Mouse (Mus musculus): ENCODE results near the gene Neurod1.

The Neurod1 gene

DNA sequence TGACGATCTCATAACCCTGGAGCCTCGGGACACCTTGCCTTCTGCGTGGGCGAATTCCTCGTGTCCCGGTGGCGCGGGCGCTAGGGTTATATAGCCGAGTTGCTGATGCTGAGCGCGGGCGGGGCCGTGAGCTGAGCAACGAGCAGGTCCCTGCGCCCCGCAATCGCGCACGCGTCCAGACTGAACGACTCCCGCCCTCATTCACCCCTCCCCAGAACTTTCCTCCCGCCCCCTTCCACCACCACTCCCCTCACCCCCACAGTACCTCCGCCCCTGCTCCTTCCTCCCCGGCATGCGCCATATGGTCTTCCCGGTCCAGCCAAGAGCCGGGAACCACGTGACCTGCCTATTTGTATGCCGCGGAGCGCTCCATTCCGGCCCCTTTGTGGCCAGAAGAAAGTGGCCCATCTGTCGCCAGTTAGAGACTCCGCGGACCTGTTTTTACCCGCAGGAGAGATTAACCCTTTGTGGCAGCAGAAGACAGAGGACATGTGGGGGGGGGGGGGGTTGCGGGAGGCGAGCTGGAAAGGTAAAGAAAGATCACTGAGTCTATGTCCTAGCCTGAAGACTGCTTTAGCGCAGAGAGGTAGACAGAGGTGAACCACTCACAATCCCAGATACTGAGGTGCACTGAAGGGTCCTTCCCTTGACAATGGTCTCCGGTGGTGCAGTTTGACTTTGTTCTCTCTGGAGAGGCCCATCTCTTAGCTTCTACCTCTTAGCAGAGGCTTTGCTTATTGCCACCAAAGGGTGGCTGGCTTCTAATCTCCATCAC is at the start of gene Neurod1, which contains the start of gene Cerkl:
Gene Neurod1, minus strand, starts transcription at position 177 of the 775 bp plus-strand sequence.
Gene Cerkl, minus strand, starts transcription at position 211 of the 775 bp plus-strand sequence.
- in situ Hi-C loops (cut with MboI, MseI), result no loop called here

DNA sequence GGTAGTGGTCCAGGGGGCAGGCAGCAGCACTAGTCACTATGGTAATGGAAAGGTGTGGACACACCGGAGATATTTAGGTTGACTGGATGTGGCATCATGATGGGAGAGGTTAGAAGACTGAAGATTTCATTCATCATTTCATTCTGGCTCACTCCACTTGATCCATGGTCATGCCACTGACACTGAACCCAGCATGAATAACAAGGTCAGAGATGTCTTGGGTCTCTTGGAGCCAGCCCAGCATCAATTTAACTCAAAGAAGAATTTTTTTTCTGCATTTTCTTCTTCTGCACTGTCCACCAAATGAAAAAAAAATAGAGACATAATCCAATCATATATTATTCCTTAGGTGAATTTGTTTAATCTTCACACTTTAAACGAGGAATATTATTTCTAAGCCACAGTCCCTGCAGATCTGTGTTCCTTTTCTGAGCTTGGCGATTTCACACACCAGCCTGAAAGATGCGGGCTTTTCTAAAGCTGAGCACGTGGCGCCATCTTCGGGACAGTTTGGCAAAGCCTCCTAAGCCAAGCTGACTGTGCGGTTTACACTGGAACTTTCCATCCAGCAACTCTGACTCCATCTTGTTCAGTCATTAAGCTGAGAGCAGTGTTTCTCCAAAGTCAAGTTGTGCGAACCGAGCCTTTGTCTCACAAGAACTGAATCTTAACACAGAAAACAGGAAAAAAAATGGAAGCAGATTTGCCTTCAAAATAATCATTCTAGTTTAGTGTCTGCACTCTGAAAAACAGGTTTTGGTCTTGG is 42.6 kb upstream of the Neurod1 start:
- in situ Hi-C loops (cut with MboI, MseI), result loop anchor here (5.0 to 25.0 kb wide), 6 partner anchors 127 to 1554 kb away; partner anchors contain the start of gene Cwc22 (in 1 of the 2)

DNA sequence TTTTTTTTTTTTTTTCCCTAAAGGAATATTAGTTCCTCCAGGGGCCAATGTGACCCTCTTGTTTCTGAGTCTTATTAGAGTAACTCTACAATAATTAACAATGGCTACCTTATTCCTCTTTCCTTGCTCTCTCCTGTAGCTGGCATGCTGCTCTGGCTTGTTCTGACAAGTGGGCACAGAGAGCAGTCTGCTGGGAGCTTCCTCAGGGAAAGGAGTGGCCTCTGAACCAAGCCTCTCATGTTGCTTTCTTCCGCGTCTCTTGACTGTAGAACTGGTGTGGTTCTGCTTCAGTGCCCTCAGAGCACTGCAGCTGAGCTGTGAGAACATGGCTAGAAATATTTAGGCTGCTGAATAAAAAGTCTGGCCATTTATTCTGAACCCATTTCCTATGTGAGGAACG is 28.6 kb upstream of the Neurod1 start:
- in situ Hi-C loops (cut with MboI, MseI), result loop anchor here in 1 of 2 experiments (25.0 kb wide), 1 partner anchor 1448 kb away; no protein-coding TSS in a partner anchor

DNA sequence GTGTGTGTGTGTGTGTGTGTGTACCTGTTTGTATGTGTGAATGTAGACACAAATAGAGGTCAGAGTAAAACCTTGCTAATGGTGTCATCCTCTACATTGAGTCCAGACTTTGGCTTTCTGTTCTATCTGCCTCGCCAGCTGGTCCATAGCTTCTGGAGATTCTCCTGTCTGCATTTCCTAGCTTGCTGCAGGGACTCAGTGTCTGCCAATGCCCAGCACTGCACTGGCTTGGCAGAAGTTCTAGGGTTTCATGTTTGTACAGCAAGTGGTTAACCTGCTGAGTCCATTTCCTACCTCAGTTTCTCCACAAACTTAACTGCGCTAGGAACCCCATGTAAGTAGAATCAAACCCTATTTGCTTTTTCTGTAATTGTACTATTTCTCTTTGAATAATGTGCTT is 26.0 kb upstream of the Neurod1 start:
- in situ Hi-C loops (cut with MboI, MseI), result loop anchor here in 1 of 2 experiments (25.0 kb wide), 1 partner anchor 1445 kb away; no protein-coding TSS in a partner anchor

- in situ Hi-C loops (cut with MboI, MseI), result no loop called here
These were observed 5.9 kb upstream of the Neurod1 start for GRCm38 (mm10) chr2:79462411-79462810.

GRCm38 (mm10) chr2:79461861-79462260 is 5.3 kb upstream of the Neurod1 start:
- in situ Hi-C loops (cut with MboI, MseI), result no loop called here

DNA sequence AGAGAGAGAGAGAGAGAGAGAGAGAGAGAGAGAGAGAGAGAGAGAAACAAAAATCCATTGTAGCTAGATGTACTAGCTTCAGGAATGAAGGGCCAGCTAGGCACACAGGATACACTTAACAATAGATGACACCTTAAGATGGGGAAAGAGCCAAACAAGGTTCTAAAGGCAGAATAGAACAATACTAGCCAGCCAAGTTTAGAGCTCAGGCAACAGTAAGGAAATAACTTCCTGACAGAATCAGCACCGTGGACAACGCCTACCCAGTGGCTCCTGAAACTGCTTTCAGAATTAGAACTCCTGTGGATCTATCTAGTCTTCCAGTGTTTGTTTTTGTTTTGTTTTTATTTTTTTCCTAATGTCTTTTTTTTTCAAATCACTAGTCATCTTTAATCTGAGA is 4.0 kb upstream of the Neurod1 start:
- in situ Hi-C loops (cut with MboI, MseI), result no loop called here

DNA sequence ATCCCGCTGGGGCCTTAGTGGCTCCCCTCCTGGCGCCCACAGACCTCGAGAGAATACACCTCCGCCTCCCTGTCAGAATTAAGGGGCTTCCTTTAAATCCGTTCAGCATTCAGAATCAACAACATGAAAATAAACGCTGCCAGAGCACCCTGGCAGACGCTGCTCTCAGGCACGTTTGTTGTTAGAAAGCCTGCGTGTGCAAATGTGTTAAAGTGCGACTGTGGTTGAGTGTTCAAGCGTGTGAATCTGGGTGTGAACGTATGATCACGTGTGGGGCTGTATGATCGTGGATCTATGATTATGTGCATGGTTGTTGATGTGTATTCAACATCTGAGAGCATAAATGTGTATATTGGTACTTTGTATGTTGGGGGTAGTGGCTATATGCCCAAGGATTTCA is 3.6 kb upstream of the Neurod1 start:
- in situ Hi-C loops (cut with MboI, MseI), result no loop called here

GRCm38 (mm10) chr2:79459061-79460045 is 2.8 kb upstream of the Neurod1 start:
- in situ Hi-C loops (cut with MboI, MseI), result no loop called here

DNA sequence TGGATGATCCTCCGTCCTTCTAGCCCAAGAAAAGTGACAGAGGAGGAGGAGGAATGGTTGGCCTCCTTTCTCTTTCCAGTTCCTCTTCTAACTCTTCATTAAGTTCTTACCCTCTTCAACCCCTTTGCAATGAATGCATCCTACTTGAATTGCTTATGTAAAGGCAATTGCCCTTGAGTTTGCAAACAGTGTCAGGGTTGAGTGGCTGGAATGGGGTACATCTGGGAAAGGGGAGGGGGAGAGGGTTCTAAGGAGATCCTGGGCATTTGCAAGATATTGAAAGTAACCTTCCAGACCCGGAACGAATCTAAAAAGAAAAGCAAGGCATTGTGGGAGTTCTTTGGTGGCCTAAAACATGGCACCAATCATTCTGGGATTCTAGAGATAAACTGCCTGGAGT is 1.4 kb upstream of the Neurod1 start:
- in situ Hi-C loops (cut with MboI, MseI), result no loop called here

GRCm38 (mm10) chr2:79457434-79457833 is 883 bp upstream of the Neurod1 start:
- in situ Hi-C loops (cut with MboI, MseI), result no loop called here

- in situ Hi-C loops (cut with MboI, MseI), result no loop called here
These were observed 905 bp downstream of the Neurod1 start for GRCm38 (mm10) chr2:79455646-79456045.

DNA sequence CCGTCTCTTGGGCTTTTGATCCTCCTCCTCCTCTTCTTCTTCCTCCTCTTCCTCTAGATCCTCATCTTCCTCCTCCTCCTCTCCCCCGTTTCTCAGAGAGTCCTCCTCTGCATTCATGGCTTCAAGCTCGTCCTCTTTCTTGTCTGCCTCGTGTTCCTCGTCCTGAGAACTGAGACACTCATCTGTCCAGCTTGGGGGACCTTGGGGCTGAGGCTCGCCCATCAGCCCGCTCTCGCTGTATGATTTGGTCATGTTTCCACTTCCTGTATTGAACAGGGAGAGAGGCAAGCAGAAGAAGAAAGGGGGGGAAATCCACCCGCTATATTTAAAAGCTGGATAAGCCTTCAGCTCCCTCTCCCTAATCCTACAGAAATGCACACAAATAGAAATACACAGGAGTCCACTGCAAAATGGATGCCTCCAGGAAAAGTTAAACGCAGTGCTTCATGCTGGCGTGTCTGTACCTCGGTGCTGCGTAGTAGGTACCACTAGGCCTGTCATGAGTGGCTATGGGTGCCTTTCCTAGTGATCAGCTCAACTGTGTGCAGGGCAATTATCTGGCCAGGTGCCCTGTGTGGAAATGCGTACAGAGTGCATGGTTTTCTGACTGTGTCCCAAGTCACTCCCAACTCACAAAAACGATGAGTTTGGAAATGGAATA is 1.6 kb downstream of the Neurod1 start:
- in situ Hi-C loops (cut with MboI, MseI), result no loop called here

- in situ Hi-C loops (cut with MboI, MseI), result no loop called here
These were observed 2.4 kb downstream of the Neurod1 start for GRCm38 (mm10) chr2:79453901-79454781.

- in situ Hi-C loops (cut with MboI, MseI), result no loop called here
These were observed 5.1 kb downstream of the Neurod1 start for GRCm38 (mm10) chr2:79451438-79451837.

DNA sequence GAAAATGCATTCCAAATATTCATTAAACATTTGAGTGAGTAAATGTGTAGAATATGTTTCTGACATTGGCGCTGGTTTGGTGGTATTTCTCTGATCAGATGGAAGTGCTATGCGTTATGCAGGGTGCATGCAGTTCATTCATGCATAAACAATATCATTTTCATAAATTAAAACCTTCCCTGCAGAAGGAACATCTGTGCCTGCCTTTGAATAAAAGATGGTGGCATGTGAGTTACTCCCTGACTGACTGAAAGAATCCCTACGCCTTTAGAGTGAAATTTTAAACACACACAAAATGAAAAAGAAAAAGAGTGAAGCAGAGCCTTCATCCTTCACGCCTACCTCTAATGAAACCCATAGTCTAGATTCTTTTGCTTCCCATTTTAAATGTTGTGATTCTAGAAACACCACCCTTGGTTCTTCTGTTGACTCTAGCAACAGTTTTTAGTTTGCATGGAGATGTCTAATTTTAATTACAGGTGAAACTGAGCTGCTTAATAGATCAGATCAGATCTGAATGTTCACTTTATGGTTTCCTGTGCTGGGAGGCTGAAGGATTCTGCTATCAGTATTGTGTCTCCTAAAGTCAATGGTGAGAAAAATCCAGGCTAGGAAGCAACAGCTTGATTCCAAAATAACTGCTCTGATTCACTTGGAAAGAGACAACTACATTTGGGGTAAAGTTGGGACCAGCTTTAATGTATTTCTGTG is 5.7 kb downstream of the Neurod1 start:
- in situ Hi-C loops (cut with MboI, MseI), result no loop called here

DNA sequence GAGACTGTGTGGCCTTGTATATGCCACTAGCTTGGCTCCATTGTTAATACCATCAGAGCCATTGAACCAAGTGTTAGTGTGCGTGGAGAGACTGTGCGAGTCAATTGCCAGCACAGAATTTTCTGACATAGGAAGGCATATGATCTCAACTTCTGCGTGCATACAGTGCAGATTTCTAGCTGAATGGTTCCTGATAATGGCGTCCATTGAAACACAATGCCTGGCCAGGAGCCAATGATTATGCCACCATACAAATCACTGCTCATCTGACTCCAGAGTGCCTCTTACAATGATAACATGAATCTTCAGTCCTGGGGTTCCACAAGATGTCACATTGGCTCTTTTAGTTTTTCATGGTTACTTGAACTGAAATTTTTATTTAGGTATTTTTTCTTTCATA is 7.2 kb downstream of the Neurod1 start:
- in situ Hi-C loops (cut with MboI, MseI), result no loop called here

DNA sequence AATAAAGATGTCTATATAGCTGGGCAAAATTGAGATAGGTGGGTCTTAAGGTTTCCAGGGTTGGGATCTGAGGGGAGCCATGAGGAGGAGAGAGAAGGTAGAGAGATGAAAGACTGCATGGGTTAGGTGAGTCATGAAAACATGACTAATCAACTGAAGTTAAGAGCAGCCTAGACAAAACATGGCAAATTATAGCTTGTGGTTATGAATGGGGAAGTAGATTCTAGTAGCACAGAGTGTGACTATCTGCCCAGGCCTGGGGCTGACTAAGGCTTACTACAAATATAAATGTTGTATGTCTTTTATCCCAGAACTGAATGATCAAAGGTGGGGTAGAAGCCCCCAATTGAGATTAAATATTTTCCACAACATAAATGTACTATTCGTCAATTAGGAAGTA is 9.4 kb downstream of the Neurod1 start:
- in situ Hi-C loops (cut with MboI, MseI), result no loop called here

Measured in T-helper 17 cell (primary cell).